Mouse (Mus musculus) thymus, adult 2 months (tissue): ENCODE results near the gene Wtip. TPM values are rescaled to one million over a fixed set of nuclear protein-coding genes. Genes with fewer than 3 reads are reported as not detected.
"Not testable (repeated sequence)": the region's sequence is repeated elsewhere in the genome, so short reads cannot be mapped to it uniquely, and the experiment has no call there.

Experiments used
- DNase-seq: peaks from one replicate; pipeline ENCODE4 v3.0.0; 2021
- H3K27ac ChIP-seq: fragments of 200-500 bp; 2 replicates; pipeline ENCODE4 v1.5.1; 2012; ENCODE audit warnings: low read length, control low read depth; ENCODE audit not compliant: control insufficient read depth, insufficient read depth
- H3K27me3 ChIP-seq: fragments of 200-500 bp; 2 replicates; pipeline ENCODE4 v1.6.1; 2012; ENCODE audit warnings: mild to moderate bottlenecking, low read length, moderate library complexity, mixed read lengths; ENCODE audit not compliant: control insufficient read depth, insufficient read depth
- H3K36me3 ChIP-seq: fragments of 200-500 bp; 2 replicates; pipeline ENCODE4 v1.6.1; 2012; ENCODE audit warnings: mild to moderate bottlenecking, low read length, moderate library complexity; ENCODE audit not compliant: control insufficient read depth, insufficient read depth
- H3K4me1 ChIP-seq: fragments of 200-500 bp; replicated peaks from 2 replicates; pipeline ENCODE4 v1.6.1; 2012; ENCODE audit warnings: low read length; ENCODE audit not compliant: control insufficient read depth, insufficient read depth
- H3K4me3 ChIP-seq: fragments of 200-500 bp; 2 replicates; pipeline ENCODE4 v1.5.1; 2012; ENCODE audit warnings: mild to moderate bottlenecking, low read length, control low read depth, moderate library complexity; ENCODE audit not compliant: control insufficient read depth, insufficient read depth
- CTCF ChIP-seq: fragments of 200-500 bp; IDR thresholded peaks from 2 replicates; pipeline ENCODE4 v1.5.1; 2012; ENCODE audit warnings: mild to moderate bottlenecking, control low read depth, low read length, moderate library complexity, borderline replicate concordance; ENCODE audit not compliant: control insufficient read depth, poor library complexity, insufficient read depth; ENCODE audit errors: extremely low read depth
- POLR2A ChIP-seq: fragments of 200-500 bp; IDR thresholded peaks from 2 replicates; pipeline ENCODE4 v1.6.1; 2012; ENCODE audit warnings: mild to moderate bottlenecking, low read length, control low read depth, moderate library complexity; ENCODE audit not compliant: control insufficient read depth, poor library complexity, insufficient read depth; ENCODE audit errors: extremely low read depth
- WGBS: fragments of 180-500 bp; shearing (Covaris S2); methylation state at CpG from one replicate; pipeline ENCODE4 v1.1.7; 2018; 5-methylcytosine and 5-hydroxymethylcytosine counted together
- polyA plus RNA-seq: library from polyadenylated mRNA; depleted of rRNA; stranded (reverse); fragments of >200 nt; gene quantifications from 2 replicates; pipeline ENCODE4 v1.2.3, GENCODE M21; 2012

Gene Wtip
- polyA plus RNA-seq, 1 experiment, result 5.8 TPM

GRCm38 (mm10) chr7:34122987-34123720 is 9.9 kb downstream of the Wtip start:
- no peak overlapping the region for H3K27ac ChIP-seq
- no peak for TF ChIP-seq POLR2A
- TF ChIP-seq CTCF, result no peak
- no peaks in the 10 kb centered on the region for H3K4me1 ChIP-seq
- no peak for DNase-seq
- H3K36me3 ChIP-seq, result no peaks in the 10 kb centered on the region
- 88% methylated on average over 6 of the region's 6 CpGs for WGBS
- no peaks in the 10 kb centered on the region for H3K27me3 ChIP-seq
- no peak overlapping the region for H3K4me3 ChIP-seq

DNA sequence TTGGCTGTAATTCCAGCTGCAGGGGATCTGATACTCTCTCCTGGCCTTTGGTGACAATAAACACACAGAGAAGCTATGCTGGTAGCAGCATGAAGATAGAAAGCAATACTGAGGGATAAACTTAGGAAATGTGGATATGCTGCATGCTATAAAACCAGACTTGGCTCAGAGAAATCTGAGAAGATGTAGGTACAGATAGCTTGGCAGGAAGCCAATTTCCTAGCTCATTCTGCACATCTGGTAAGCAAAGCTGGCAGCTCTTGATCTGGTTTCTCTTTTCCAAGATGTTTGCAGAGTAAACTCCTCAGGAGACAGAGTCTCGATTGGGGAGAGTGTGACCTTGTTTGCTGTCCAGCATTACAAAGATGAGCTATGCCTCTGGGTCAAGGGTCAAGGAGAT is 12.4 kb downstream of the Wtip start:
- H3K27ac ChIP-seq, H3K4me1 ChIP-seq, H3K27me3 ChIP-seq, H3K36me3 ChIP-seq, H3K4me3 ChIP-seq, DNase-seq: not testable (repeated sequence)
- 72% methylated on average over 1 of the region's 1 CpGs for WGBS

- TF ChIP-seq POLR2A, result no peak
- no peak for TF ChIP-seq CTCF
- DNase-seq, result no peak
- WGBS, result 92% methylated on average over 3 of the region's 3 CpGs
- H3K27ac ChIP-seq, result no peak overlapping the region
- H3K4me1 ChIP-seq, result no peaks in the 10 kb centered on the region
- H3K36me3 ChIP-seq, result no peaks in the 10 kb centered on the region
- no peak overlapping the region for H3K4me3 ChIP-seq
- H3K27me3 ChIP-seq, result no peaks in the 10 kb centered on the region
These were observed 16.5 kb downstream of the Wtip start for GRCm38 (mm10) chr7:34116601-34117000.

- Histone ChIP-seq H3K4me1 (no peaks in the 10 kb centered on the region), H3K36me3 (no peaks in the 10 kb centered on the region), H3K4me3 (no peak overlapping the region), H3K27ac (no peak overlapping the region), H3K27me3 (no peaks in the 10 kb centered on the region)
- TF ChIP-seq CTCF (no peak), POLR2A (no peak)
- WGBS, result 95% methylated on average over 5 of the region's 5 CpGs
- no peak for DNase-seq
These were observed 23.9 kb downstream of the Wtip start for GRCm38 (mm10) chr7:34109190-34109589.

DNA sequence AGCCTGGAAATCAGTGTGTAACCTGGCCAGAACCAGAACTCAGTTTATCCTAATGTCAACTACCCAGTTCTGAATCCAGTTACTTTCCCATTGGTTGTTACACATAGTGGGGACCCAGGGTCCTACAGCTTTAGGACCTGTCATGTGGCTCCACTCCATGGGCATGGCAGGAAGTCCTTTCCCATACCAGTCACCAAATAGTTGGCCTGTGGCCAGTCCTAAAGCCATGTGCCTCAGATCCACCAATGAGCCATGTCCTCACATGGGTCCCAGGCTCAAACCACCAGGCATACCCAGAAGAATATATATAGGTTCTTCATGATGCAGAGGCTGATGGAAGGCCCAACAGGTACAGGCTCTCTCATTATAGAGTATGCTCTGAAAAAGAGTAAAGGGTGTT is 31.8 kb downstream of the Wtip start:
- H3K4me1 ChIP-seq, result no peaks in the 10 kb centered on the region
- TF ChIP-seq CTCF, result no peak
- no peak for TF ChIP-seq POLR2A
- H3K4me3 ChIP-seq, result no peak overlapping the region
- no peak overlapping the region for H3K27ac ChIP-seq
- H3K27me3 ChIP-seq, result no peaks in the 10 kb centered on the region
- DNase-seq, result no peak
- H3K36me3 ChIP-seq, result no peaks in the 10 kb centered on the region

- TF ChIP-seq POLR2A (no peak), CTCF (no peak)
- Histone ChIP-seq H3K36me3 (no peaks in the 10 kb centered on the region), H3K4me1 (no peaks in the 10 kb centered on the region), H3K27ac (no peak overlapping the region), H3K4me3 (no peak overlapping the region), H3K27me3 (no peaks in the 10 kb centered on the region)
- WGBS, result 74% methylated on average over 2 of the region's 2 CpGs
- DNase-seq, result no peak
These were observed 33.1 kb downstream of the Wtip start for GRCm38 (mm10) chr7:34100002-34100401.

DNA sequence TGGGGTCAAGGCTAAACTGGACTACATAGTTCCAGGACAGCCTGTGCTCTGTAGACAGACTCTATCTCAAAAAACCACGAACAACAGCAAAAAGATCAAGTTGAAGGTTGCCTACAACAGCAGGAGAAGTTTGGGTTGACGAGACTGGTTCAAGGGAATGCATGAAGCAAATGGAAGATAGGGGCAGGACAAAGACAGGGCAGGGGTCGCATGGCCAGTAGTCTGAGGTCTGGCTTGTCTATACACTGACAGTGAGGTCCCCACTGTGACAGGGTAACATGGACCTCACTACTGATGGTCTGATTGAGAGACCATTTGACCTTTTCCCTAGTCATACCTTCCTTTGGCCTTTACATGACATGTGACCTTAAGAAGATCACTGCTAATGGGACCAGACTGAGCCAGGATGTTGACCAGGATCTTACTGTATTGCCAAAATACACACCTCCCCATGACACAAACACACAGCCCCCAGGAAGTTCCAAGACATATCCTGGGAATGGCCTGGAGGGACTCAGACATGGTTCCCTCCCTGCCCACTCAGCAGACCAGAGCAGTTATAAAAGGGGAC is 38.1 kb downstream of the Wtip start, which contains the start of gene Scgb1b30:
Gene Scgb1b30 (plus strand): TSS at position 521 of the 571 bp plus-strand sequence.
- TF ChIP-seq CTCF, result no peak
- no peak for TF ChIP-seq POLR2A
- H3K36me3 ChIP-seq, result no peaks in the 10 kb centered on the region
- no peaks in the 10 kb centered on the region for H3K4me1 ChIP-seq
- 68% methylated on average over 3 of the region's 3 CpGs for WGBS
- no peaks in the 10 kb centered on the region for H3K27me3 ChIP-seq
- H3K27ac ChIP-seq, result no peak within 1 kb of the TSS
- DNase-seq, result no peak
- no peak within 1 kb of the TSS for H3K4me3 ChIP-seq

GRCm38 (mm10) chr7:34068132-34068531 is 64.9 kb downstream of the Wtip start:
- H3K4me3 ChIP-seq, H3K36me3 ChIP-seq, H3K4me1 ChIP-seq, DNase-seq, H3K27me3 ChIP-seq, H3K27ac ChIP-seq: not testable (repeated sequence)
- WGBS, result 84% methylated on average over 5 of the region's 5 CpGs
